Mouse (Mus musculus): ENCODE results near the gene Ap1ar. TPM values are rescaled to one million over a fixed set of nuclear protein-coding genes. Genes with fewer than 3 reads are reported as not detected.

Ap1ar gene
- polyA plus RNA-seq, 1 experiment from 2014 or later, result 13.1 TPM

- H3K9ac ChIP-seq (ENCODE audit: low read depth, low read length), result no peak overlapping the region
- ATAC-seq (ENCODE audit: low read depth), result no peak
- no peak overlapping the region for H3K4me2 ChIP-seq (ENCODE audit: low read depth, low read length)
- H3K4me3 ChIP-seq (ENCODE audit: low read depth, low read length), result no peak overlapping the region
- no peaks in the 10 kb centered on the region; the same call in 1 of the 2 replicates for H3K4me1 ChIP-seq (ENCODE audit: control insufficient read depth, low read depth, low read length)
- H3K9me3 ChIP-seq (replicated peaks; ENCODE audit: control insufficient read depth, low read length), result no peaks in the 10 kb centered on the region
- 89% methylated on average over 9 of the region's 9 CpGs for WGBS (ENCODE audit: insufficient replicate concordance)
- H3K36me3 ChIP-seq (ENCODE audit: control insufficient read depth, insufficient read depth), result peaks cover 26% of the 10 kb centered on the region
- no peaks in the 10 kb centered on the region for H3K27me3 ChIP-seq (ENCODE audit: control insufficient read depth, insufficient read depth, low read depth, low read length)
- H3K27ac ChIP-seq (ENCODE audit: low read length), result no peak overlapping the region
These were observed 30.9 kb upstream of the Ap1ar start for GRCm38 (mm10) chr3:127868046-127868758.

GRCm38 (mm10) chr3:127864242-127864641, 26.9 kb upstream of the Ap1ar start:
- peaks cover 9% of the 10 kb centered on the region for H3K36me3 ChIP-seq (ENCODE audit: control insufficient read depth, insufficient read depth)
- no peaks in the 10 kb centered on the region for H3K4me1 ChIP-seq (ENCODE audit: control insufficient read depth, low read depth, low read length)
- H3K4me2 ChIP-seq (ENCODE audit: low read depth, low read length), result no peak overlapping the region
- ATAC-seq (ENCODE audit: low read depth), result no peak
- H3K9ac ChIP-seq (ENCODE audit: low read depth, low read length), result no peak overlapping the region
- no peak overlapping the region for H3K27ac ChIP-seq (ENCODE audit: low read length)
- H3K27me3 ChIP-seq (ENCODE audit: control insufficient read depth, insufficient read depth, low read depth, low read length), result no peaks in the 10 kb centered on the region
- no peak overlapping the region for H3K4me3 ChIP-seq (ENCODE audit: low read depth, low read length)
- no peaks in the 10 kb centered on the region for H3K9me3 ChIP-seq (replicated peaks; ENCODE audit: control insufficient read depth, low read length)
- WGBS (ENCODE audit: insufficient replicate concordance), result 65% methylated on average over 2 of the region's 2 CpGs

GRCm38 (mm10) chr3:127863571-127863970, 26.2 kb upstream of the Ap1ar start:
- Histone ChIP-seq H3K9ac (ENCODE audit: low read depth, low read length) (no peak overlapping the region), H3K27me3 (ENCODE audit: control insufficient read depth, insufficient read depth, low read depth, low read length) (no peaks in the 10 kb centered on the region), H3K4me1 (ENCODE audit: control insufficient read depth, low read depth, low read length) (no peaks in the 10 kb centered on the region), H3K9me3 (replicated peaks; ENCODE audit: control insufficient read depth, low read length) (no peaks in the 10 kb centered on the region), H3K4me2 (ENCODE audit: low read depth, low read length) (no peak overlapping the region), H3K36me3 (ENCODE audit: control insufficient read depth, insufficient read depth) (peaks cover 9% of the 10 kb centered on the region), H3K4me3 (ENCODE audit: low read depth, low read length) (no peak overlapping the region), H3K27ac (ENCODE audit: low read length) (no peak overlapping the region)
- WGBS (ENCODE audit: insufficient replicate concordance), result 73% methylated on average over 3 of the region's 3 CpGs
- no peak for ATAC-seq (ENCODE audit: low read depth)

- H3K27ac ChIP-seq (ENCODE audit: low read length), result no peak overlapping the region
- WGBS (ENCODE audit: insufficient replicate concordance), result 37% methylated on average over 4 of the region's 4 CpGs
- H3K27me3 ChIP-seq (ENCODE audit: control insufficient read depth, insufficient read depth, low read depth, low read length), result no peaks in the 10 kb centered on the region
- no peak overlapping the region for H3K4me2 ChIP-seq (ENCODE audit: low read depth, low read length)
- H3K36me3 ChIP-seq (ENCODE audit: control insufficient read depth, insufficient read depth), result peaks cover 5% of the 10 kb centered on the region
- H3K4me1 ChIP-seq (ENCODE audit: control insufficient read depth, low read depth, low read length), result no peaks in the 10 kb centered on the region
- no peaks in the 10 kb centered on the region for H3K9me3 ChIP-seq (replicated peaks; ENCODE audit: control insufficient read depth, low read length)
- no peak overlapping the region for H3K4me3 ChIP-seq (ENCODE audit: low read depth, low read length)
- no peak for ATAC-seq (ENCODE audit: low read depth)
- no peak overlapping the region for H3K9ac ChIP-seq (ENCODE audit: low read depth, low read length)
These were observed 25.2 kb upstream of the Ap1ar start for GRCm38 (mm10) chr3:127862479-127862878.

- Histone ChIP-seq H3K4me3 (ENCODE audit: low read depth, low read length) (no peak overlapping the region), H3K4me1 (ENCODE audit: control insufficient read depth, low read depth, low read length) (no peaks in the 10 kb centered on the region), H3K27ac (ENCODE audit: low read length) (no peak overlapping the region), H3K27me3 (ENCODE audit: control insufficient read depth, insufficient read depth, low read depth, low read length) (no peaks in the 10 kb centered on the region), H3K4me2 (ENCODE audit: low read depth, low read length) (no peak overlapping the region), H3K36me3 (ENCODE audit: control insufficient read depth, insufficient read depth) (peaks cover 1% of the 10 kb centered on the region), H3K9me3 (replicated peaks; ENCODE audit: control insufficient read depth, low read length) (no peaks in the 10 kb centered on the region), H3K9ac (ENCODE audit: low read depth, low read length) (no peak overlapping the region)
- no peak for ATAC-seq (ENCODE audit: low read depth)
- WGBS (ENCODE audit: insufficient replicate concordance), result 87% methylated on average over 11 of the region's 11 CpGs
These were observed 24.0 kb upstream of the Ap1ar start for GRCm38 (mm10) chr3:127861340-127861739.

- Histone ChIP-seq H3K27ac (ENCODE audit: low read length) (no peak overlapping the region), H3K9ac (ENCODE audit: low read depth, low read length) (no peak overlapping the region), H3K27me3 (ENCODE audit: control insufficient read depth, insufficient read depth, low read depth, low read length) (no peaks in the 10 kb centered on the region), H3K9me3 (replicated peaks; ENCODE audit: control insufficient read depth, low read length) (no peaks in the 10 kb centered on the region), H3K4me3 (ENCODE audit: low read depth, low read length) (no peak overlapping the region), H3K4me1 (ENCODE audit: control insufficient read depth, low read depth, low read length) (peaks cover 29% of the 10 kb centered on the region), H3K4me2 (ENCODE audit: low read depth, low read length) (no peak overlapping the region), H3K36me3 (ENCODE audit: control insufficient read depth, insufficient read depth) (no peaks in the 10 kb centered on the region)
- ATAC-seq (ENCODE audit: low read depth), result peak; percentile 51
- WGBS (ENCODE audit: insufficient replicate concordance), result 39% methylated on average over 15 of the region's 15 CpGs
These were observed 16.3 kb upstream of the Ap1ar start for GRCm38 (mm10) chr3:127853431-127854206.

- H3K36me3 ChIP-seq (ENCODE audit: control insufficient read depth, insufficient read depth), result no peaks in the 10 kb centered on the region
- H3K9ac ChIP-seq (ENCODE audit: low read depth, low read length), result no peak overlapping the region
- H3K4me3 ChIP-seq (ENCODE audit: low read depth, low read length), result no peak overlapping the region
- H3K27ac ChIP-seq (ENCODE audit: low read length), result no peak overlapping the region
- H3K9me3 ChIP-seq (replicated peaks; ENCODE audit: control insufficient read depth, low read length), result no peaks in the 10 kb centered on the region
- no peak overlapping the region for H3K4me2 ChIP-seq (ENCODE audit: low read depth, low read length)
- WGBS (ENCODE audit: insufficient replicate concordance), result 74% methylated on average over 9 of the region's 9 CpGs
- H3K27me3 ChIP-seq (ENCODE audit: control insufficient read depth, insufficient read depth, low read depth, low read length), result no peaks in the 10 kb centered on the region
- ATAC-seq (ENCODE audit: low read depth), result no peak
- peaks cover 31% of the 10 kb centered on the region for H3K4me1 ChIP-seq (ENCODE audit: control insufficient read depth, low read depth, low read length)
These were observed 15.4 kb upstream of the Ap1ar start for GRCm38 (mm10) chr3:127852722-127853121.

- Histone ChIP-seq H3K4me2 (ENCODE audit: low read depth, low read length) (no peak overlapping the region), H3K9me3 (replicated peaks; ENCODE audit: control insufficient read depth, low read length) (peaks cover 3% of the 10 kb centered on the region), H3K4me3 (ENCODE audit: low read depth, low read length) (no peak overlapping the region), H3K27ac (ENCODE audit: low read length) (peak overlapping the region; percentile 55), H3K27me3 (ENCODE audit: control insufficient read depth, insufficient read depth, low read depth, low read length) (no peaks in the 10 kb centered on the region), H3K36me3 (ENCODE audit: control insufficient read depth, insufficient read depth) (no peaks in the 10 kb centered on the region), H3K9ac (ENCODE audit: low read depth, low read length) (no peak overlapping the region), H3K4me1 (ENCODE audit: control insufficient read depth, low read depth, low read length) (peaks cover 31% of the 10 kb centered on the region)
- whole genome bisulfite sequencing (ENCODE audit: insufficient replicate concordance), result 63% methylated on average over 9 of the region's 9 CpGs
- ATAC-seq (ENCODE audit: low read depth), result no peak
These were observed 13.7 kb upstream of the Ap1ar start for GRCm38 (mm10) chr3:127850776-127851646.

All from liver, embryonic 16.5 days (tissue).